Mouse (Mus musculus): ENCODE data around the gene Usp16.

Usp16 gene

DNA sequence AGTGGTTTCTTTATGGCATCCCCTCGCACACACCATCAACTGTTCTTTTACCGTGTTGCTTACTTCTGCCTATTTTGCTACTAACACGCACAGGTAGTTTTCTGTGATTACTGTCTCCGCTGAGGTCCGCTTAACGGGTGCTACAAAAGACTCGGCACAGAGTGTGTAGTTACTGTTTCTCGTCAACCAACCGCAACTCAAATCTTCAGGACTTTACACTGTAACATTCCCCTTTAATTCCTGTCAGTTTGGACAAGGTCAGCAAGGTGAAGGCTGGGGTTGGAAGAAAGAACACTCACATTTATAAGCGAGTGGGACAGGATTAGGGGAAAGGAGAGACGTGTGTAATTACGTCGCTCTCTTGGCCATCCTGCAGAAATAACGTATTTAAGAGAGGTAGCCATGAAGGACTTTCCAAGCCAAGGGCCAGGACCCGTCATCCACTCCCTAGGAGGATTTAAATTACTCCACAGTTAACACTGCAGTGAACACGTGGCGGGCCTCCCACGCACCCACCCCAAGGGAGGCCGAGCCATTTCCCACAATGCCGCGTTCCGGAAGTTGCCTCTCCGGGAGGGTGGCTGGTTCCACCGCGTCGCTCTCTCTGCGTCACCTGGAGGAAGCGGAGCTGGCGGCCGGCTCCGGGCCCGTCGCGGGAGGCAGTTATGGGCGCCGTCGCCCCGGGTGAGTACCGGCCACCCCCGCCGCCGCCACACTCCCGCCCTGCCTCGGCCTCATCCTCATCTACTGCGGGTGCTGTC, at the start of gene Usp16:
Usp16 (plus strand) TSS at position 285 of the 761 bp plus-strand sequence.
- peak; percentile 93 for DNase-seq

DNA sequence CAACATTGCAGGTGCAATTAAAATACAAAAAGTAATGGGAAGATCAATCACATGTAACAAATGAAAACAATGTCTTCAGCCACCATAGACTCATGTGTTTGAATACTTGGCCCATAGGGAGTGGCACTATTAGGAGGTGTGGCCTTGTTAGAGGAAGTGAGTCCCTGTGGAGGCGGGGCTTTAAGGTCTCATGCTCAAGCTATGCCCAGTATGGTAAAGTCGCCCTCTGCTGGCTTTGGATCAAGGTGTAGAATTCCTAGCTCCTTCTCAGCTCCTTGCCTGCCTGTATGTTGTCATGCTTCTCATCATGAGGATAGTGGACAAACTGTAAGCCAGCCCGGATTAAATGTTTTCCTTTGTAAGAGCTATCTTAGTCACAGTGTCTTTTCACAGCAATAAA, 49.5 kb upstream of the Usp16 start:
- peak; percentile 45 for DNase-seq

DNA sequence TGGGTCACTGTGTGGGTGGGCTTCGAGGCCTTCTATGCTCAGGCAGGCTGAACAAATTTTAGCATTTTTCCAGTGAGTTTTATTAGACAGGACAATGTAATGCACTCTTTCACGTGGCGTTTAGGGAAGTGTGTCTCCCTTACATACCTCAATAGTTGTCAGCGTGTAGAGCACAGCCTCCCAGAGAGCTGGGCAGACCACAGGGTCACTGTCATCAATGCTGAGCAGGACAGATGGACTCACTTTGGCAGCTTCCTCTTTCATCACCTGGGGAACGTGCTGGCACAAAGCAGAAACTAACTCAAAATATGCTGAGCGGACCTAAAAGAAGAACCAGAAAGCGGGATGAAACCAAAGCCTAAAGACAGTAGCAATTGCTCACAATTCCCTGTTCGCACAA, 33.8 kb upstream of the Usp16 start:
- DNase-seq, result no peak

DNA sequence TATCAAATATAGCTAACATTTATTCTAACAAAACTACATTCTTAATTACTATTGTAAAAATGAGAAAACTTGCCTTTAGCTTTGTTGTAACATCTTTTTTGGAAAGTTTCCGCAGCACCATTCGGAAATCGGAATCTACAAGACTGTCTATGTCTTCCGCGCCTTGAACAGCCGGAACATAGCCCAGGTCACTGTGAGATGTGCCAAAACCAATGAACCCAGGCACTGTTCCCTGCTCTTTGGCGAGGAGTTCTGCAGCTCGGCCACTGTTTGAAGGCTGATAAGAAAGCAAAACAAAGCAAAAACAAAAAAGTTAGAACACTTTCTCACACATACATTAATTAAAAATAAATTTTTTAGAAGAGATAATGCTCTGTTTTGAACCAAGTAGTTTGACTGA, 27.0 kb upstream of the Usp16 start:
- no peak for DNase-seq

DNA sequence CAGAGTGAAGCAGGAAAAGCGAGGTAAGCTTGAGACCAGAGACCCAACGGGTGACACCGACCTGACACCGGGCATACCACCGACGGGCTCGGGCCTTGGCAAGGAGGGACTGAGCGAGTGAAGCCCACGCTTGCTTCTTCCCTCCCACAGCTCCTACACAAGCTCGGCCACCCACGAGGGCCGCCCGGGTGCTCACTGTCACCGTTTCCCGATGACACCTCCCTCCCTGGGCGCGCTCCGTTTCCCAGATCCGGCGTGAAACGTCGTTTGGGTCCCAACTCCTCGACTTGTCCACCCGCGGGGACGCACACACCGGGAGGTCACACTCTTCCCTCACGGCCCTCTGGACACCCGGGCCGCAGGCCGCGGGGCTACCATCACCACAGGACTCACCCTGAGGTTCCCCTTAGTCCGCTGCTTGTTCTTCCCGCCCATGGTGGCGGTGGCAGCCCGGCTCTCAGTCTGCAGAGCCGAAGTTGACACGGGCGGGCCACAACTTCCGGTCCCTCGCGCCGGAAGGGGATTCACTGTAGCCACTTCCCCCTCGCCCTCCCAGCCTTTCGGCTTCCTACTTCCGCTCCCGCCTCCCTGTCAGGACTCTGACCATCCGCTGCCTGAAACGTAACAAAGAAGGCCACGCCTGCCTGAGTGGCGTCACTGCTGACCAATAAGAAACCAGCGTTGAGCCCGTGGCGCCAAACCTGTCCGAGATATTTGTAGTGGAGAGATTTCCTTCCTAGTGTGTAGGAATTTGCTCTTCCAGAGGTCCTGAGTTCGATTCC, 22.3 kb upstream of the Usp16 start, which contains the start of gene Ltn1:
Ltn1 (minus strand) TSS at position 580 of the 782 bp plus-strand sequence.
- DNase-seq, result peak; percentile 96

DNA sequence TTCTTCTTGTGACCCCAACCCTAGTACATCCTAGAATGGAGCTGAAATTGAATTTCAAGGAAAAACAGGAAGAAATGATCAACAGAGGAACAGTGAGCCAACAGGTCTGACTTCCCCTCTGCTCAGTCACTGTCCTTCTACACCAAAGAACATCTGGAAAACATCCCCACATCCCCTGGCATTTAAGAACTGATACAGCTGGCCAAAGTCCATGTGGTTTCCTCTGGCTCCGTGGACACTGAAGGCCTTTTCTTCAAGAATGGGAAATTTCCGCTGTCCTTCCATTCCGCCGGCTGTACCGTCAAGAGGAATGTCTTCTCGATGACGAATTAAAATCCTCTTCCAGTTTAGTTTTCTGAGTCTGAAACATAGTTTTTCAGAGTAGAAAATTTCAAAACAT, 20.2 kb upstream of the Usp16 start:
- no peak for DNase-seq

DNA sequence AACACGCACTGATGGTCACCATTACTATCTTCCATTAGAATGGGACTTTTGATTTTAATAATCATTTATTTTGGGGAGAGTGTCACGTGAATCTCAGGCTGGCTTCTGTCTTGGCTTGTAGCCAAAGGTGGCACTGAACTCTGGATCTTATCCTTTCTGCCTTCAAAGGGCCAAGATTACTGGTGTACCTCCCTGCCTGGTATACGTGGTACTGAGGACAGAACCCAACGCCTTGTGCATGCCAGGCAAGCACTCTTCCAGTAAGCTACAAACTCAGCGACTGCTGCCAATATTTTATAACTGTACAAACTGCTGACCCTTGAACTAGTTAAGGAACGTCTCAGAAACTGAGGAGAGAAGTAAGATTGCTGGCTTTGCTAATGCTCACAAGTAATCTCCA, 19.6 kb upstream of the Usp16 start:
- no peak for DNase-seq

DNA sequence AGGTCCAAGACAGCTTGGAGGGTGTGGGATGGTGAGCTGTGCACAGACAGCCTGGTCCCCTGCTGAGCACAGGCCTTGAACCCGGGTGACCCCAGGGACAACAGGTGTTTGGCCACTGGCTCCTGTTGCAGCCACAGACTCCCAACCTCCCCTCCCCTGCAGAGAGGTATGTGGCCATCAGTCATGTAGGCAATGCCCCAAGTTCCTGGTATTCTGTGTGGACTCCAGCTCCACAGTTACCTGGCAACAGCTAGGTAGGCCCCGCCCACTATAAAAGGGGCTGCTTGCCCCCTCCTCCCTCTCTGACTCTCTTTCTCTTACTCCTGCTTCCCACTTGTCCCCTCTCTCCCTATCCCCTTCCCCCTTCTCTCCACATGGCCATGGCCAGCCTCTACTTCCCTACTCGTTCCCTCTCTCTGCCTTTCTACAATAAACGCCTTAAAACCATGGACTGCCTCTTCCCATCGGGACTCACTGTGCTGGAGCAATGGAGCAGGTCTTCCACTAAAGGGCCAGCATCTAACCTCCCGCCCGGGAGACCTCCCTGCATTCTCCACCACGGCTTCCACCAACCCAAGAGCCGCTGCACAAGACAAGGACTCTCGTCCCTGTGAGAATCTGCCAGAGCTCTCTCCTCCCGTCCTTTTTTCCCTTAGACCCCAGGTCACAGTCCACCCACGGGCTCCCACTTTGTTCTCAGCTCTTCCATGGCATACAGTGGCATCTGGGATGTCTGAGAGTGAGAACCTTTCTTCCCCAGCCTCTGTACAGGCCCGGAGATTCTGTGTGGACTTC, 18.9 kb upstream of the Usp16 start:
- DNase-seq, result no peak

DNA sequence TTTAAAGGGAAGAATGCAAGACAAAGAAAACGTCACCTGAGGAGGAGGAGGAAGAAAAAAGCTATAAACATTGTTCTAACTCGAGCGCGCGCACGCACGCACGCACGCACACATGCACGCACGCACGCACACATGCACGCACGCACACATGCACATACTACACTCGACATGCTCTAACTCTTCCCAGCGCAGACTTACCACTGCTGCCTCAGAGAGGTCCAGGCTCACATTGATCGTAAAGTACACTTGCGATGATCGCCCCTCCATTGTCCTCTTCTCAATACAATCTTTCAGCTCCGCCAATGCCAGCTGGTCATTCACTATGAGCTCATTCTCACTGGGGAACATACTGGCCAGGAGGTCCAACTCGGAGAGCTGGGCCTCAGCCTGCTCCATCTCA, 17.4 kb upstream of the Usp16 start:
- DNase-seq, result no peak

DNA sequence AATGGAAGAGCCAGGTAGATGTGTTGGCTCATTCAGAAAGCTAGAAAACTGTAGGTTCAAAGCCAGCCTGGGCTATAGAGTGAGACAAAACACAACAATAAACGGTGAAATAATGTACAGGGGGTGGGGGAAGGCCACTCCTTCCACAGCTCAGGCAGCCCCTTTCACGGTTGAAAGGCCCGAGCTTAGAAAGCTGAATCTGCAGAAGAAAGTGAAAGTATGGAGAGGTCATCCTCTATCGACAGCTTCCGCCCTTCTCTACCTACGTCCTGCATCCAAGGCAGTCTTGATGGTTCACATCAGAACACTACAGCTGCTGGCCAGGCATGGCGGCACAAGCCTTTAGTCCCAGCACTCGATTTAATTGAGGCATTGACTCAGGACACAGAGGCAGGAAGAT, 15.8 kb upstream of the Usp16 start:
- DNase-seq, result no peak

DNA sequence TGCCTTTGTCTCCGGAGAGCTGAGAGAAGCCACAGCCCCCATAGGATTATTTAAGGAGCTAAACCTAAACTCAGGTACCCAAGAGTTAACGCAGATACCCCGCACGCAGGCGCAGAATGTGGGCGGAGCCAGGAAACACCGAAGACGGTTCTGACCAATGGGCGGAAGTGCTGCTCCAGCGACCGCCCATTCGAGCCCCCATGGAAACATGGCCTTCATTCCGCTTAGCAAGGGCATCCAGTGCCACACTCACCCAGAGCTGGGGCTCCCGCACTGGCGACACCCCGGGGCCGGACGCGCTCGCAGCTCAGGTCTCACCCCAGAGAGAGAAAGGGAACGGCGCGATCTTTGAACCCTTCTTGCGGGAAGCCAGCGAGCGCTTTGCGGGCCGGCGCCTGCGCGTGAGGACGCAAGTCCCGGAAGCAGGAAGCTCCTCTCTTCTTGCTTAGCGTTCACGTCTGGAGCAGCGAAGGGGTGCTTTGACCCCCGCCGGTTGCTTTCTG, 14.3 kb upstream of the Usp16 start, which contains the start of gene Rwdd2b:
Rwdd2b (minus strand) TSS at position 390 of the 503 bp plus-strand sequence.
- peak; percentile 97 for DNase-seq

DNA sequence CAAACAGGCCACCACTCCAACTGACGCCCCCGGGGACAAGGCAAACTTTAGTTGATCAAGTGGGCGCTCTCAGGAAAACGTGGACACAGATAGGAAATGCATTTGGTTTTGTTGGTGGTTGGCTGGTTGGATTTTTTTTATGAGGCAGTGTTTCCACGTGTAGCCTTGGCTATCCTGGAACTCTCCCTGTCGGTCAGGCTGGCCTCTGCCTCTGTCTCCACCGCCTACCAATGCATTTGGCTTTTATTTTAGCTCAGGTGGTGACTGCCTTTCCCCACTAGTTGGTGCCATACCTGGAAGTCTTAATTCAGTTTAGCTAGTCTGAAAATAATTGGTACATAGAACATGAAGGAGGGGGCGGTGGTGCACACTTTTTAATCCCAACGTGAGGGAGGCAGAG, 13.4 kb upstream of the Usp16 start:
- DNase-seq, result peak; percentile 34

DNA sequence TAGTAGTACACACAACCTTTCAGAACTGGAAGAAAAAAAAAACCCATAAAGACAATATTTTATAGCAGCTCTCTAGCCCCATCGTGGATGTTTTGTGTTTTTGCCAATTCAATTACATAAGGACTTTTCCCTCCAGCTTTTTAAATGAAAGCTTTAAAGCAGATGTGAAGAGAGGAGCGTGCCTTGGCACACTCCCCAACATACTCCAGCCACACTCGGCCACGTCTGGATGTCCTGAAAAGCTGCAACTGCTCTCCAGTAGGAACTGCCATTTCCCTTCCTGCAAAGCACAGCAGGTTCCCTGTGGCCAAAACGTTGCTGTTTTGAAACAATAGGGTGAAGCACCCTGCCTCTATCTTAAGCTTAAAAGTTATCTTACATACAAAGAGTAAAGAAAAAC, 12.2 kb upstream of the Usp16 start:
- DNase-seq, result no peak

DNA sequence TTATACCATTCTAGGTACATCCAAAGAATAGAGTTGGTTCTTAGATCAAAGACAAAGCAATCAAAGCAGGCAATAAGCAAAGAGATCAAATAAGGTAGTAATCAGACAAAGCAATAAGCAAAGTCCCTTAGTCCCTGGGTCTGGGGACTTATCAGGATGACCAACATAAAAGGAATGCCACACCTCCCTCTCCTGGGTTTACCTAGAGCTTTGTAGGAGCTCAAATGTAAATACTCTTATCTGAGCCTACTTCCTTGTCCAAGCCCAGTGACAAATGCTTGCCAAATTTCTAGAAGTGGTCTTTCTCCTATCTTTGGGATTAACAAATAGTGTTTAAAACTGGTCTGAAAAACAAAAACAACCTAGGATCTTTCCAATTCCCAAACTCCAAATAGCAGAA, 11.3 kb upstream of the Usp16 start:
- no peak for DNase-seq

DNA sequence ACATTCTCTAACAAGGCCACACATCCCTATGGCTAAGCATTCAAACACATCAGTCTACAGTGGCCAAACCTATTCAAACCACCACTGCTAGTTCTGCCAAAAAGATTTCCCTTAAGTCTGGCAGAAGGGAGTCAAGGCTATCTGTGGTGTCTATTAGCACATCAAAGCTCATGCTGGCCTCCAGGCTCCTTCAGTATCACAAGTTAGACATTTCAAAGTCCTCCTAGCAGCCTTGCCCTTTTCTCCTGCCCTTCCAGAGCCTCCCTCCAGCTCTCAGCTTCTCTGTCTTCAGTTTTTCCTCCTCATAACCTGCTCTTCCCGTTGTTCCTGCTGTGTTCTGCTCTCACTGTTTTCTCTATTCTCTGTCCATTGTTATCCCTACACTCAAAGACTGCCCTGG, 10.4 kb upstream of the Usp16 start:
- no peak for DNase-seq

DNA sequence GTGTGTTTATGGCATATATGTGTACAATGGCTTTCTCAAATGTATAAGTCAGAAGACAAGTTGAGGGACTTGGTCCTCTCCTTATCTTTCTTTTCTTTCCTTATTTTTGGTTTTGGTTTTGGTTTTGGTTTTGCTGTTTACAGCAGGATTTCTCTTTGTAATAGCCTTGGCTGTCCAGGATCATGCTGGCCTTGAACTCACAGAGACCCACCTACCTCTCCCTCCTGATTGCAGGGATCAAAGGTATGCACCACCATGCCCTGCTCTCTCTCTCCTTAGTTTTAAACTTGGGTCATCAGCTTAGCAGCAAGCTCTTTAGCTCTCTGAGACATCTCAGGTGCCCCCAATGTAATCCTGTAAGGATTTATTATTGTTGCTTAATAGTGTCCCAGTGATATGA, 9.4 kb upstream of the Usp16 start:
- no peak for DNase-seq

DNA sequence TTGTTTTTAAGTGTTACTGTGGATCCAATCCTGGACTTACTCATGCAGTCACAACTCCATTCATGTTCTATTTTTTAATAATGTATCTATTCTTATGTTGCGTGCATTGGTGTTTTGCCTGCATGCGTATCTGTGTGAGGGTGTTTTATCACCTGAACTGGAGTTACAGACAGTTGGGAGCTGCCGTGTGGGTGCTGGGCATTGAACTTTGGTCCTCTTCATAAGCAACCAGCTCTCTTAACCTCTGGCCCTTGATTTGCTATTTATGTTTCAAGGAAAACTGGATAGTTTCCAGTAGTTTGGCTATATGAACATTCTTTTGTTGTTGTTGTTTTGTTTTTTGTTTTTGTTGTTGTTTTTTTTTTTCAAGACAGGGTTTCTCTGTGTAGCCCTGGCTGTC, 9.0 kb upstream of the Usp16 start:
- DNase-seq, result no peak

DNA sequence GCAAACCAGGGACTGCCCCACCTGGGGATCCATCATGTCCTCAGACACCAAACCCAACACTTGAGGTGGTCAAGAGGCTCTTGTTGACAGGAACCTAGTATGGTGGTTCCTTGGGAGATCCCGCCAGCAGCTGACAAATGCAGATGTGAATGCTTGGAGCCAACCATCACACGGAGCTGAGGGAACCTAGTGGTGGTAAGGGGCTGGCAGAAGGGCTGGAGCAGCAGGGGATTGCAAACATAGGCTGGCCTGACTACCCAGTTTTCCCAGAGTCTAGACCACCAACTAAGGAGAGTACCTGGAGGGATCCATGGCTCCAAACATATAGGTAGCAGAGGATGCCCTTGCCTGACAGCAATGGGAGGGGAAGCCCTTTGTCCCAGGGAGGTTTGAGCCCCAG, 1.3 kb upstream of the Usp16 start:
- no peak for DNase-seq

DNA sequence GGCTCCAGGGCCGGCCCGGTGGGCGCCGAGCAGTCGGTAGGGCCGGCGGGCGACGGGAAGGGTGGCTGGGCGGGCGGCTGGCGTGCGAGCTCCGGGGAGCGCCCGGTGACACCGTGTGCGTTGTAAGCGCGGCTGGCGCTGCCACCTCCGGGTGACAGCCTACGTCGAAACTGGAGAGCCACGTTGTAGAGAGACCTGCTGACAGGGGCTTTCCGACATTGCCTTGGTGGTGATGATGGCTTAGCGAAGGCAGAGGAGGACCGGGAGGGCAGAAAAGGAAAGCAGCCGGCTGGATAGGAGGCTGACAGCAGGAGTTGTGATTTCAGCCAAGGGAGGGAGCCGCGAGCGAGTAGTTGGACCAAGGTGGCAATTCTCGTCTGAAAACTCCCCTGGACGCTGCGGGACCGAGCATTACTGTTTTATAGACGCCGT, 693 bp downstream of the Usp16 start:
- no peak for DNase-seq

DNA sequence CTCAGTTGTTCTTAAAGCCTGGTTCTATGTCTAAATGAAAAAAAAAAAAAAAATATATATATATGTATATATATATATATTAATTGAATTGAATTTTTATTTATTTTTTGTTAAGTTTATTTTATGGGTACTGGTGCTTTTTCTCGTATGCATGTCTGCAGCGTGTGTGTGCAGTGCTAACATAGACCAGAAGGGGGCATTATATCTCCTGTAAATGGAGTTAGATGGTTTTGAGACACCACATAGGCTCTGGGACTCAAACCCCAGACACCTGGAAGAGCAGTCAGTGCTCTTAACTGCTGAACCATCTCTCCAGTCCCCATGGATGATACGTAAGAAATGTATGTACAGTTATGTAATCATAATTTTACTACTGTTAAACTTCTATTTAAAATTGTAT, 4.2 kb downstream of the Usp16 start:
- peak; percentile 25 for DNase-seq

DNA sequence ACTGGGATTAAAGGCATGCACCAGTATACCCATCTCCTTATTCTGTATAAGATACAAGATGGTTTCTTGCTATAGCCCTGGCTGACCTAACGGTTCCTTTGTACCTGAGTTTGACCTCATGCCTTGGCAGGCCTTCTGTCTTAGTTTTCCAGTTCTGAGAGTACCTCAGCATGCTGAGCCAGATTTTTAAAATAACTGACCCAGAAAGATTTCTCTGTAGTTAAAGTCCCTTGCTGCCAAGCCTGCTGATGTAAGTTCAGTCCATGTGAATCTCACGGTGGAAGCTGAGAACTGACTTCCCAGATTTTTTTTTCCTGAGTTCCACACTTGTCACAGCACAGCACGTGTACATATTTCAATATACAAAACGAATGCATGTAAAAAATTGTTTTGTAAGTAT, 16.1 kb downstream of the Usp16 start:
- DNase-seq, result no peak

DNA sequence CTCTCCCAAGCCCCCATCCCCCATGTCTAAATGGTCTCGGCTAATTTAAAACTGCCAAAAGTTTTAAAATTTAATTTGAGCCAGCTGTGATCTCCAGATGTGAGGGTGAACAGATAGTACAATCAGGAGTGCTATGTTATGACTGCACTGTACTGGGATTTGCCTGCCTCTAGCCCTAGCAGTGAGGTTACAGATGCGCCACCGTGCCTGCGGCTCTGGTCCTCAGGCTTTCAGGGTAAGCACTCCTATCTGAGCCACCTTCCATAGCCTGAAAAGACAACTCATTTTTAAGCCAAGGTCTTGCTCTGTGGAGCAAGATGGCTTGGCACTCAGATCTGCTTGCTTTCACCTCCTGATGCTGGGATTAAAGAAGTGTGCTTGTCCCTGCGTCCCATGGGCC, 29.9 kb downstream of the Usp16 start:
- no peak for DNase-seq

DNA sequence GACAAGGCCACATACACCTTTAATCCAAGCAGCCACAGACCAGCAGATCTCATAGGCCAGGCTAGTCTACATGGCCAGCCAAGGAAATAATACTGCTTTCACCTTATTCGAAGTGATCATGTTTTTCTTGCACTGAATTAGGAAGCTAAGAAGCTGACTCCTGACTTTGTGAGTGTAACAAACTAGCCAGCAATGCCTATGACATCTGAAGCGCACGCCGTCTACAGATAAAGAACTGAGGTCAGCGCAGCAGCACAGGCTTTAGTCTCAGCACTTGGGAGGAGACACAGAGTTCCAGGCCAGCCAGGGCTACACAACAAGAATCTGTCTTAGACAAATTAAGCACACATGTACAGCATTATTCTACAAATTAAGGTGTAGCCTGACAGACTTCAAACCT, 32.2 kb downstream of the Usp16 start:
- DNase-seq, result no peak
